Mouse (Mus musculus) G1E (cell line): ENCODE measurements around the gene Tmprss7.

ENCODE experiments used
- CTCF ChIP-seq: IDR thresholded peaks from 2 replicates; pipeline ENCODE4 v1.5.1; 2012; ENCODE audit warnings: low read depth, low read length, inconsistent platforms, mixed read lengths
- GATA1 ChIP-seq: IDR thresholded peaks from 2 replicates; pipeline ENCODE4 v1.6.1; 2012; ENCODE audit warnings: borderline replicate concordance, low read length, inconsistent platforms, mixed read lengths
- GATA2 ChIP-seq: IDR thresholded peaks from 2 replicates; pipeline ENCODE4 v1.6.1; 2012; ENCODE audit warnings: low read depth, low read length, inconsistent platforms, borderline replicate concordance
- POLR2AphosphoS5 ChIP-seq: IDR thresholded peaks from 2 replicates; pipeline ENCODE4 v1.6.1; 2012; ENCODE audit warnings: low read depth, low read length, inconsistent platforms; ENCODE audit not compliant: insufficient replicate concordance
- TAL1 ChIP-seq: conservative IDR thresholded peaks from 2 replicates; pipeline ENCODE4 v1.6.1; 2012; ENCODE audit warnings: low read depth, low read length, inconsistent platforms, mixed read lengths

- TF ChIP-seq CTCF (no peak), TAL1 (no peak), GATA1 (no peak), POLR2AphosphoS5 (no peak), GATA2 (no peak)
Observed at GRCm38 (mm10) chr16:45724742-45725102, 31.3 kb upstream of the Tmprss7 start.
